Mouse (Mus musculus): ENCODE data around the gene Il1r2. TPM values are rescaled to one million over a fixed set of nuclear protein-coding genes. Genes with fewer than 3 reads are reported as not detected.

Il1r2 gene
- polyA plus RNA-seq, 1 experiment from 2014 or later = 5.1 TPM

GRCm38 (mm10) chr1:40037831-40038230, 36.0 kb upstream of the Il1r2 start:
- no peak overlapping the region for H3K9ac ChIP-seq
- no peaks in the 10 kb centered on the region for H3K9me3 ChIP-seq
- H3K36me3 ChIP-seq = no peaks in the 10 kb centered on the region
- no peaks in the 10 kb centered on the region for H3K4me1 ChIP-seq
- no peak overlapping the region for H3K4me3 ChIP-seq (replicated peaks)
- H3K27me3 ChIP-seq (replicated peaks) = no peaks in the 10 kb centered on the region
- no peak for ATAC-seq (ENCODE audit: insufficient read depth, low FRiP score, low read depth)
- 80% methylated on average over 6 of the region's 6 CpGs for WGBS
- no peak overlapping the region for H3K4me2 ChIP-seq
- H3K27ac ChIP-seq = no peak overlapping the region

GRCm38 (mm10) chr1:40045686-40046085, 28.2 kb upstream of the Il1r2 start:
- no peak overlapping the region for H3K9ac ChIP-seq
- no peak overlapping the region for H3K4me2 ChIP-seq
- no peaks in the 10 kb centered on the region for H3K27me3 ChIP-seq (replicated peaks)
- no peaks in the 10 kb centered on the region for H3K36me3 ChIP-seq
- ATAC-seq (ENCODE audit: insufficient read depth, low FRiP score, low read depth) = no peak
- no peaks in the 10 kb centered on the region for H3K4me1 ChIP-seq
- H3K9me3 ChIP-seq = no peaks in the 10 kb centered on the region
- H3K27ac ChIP-seq = no peak overlapping the region
- H3K4me3 ChIP-seq (replicated peaks) = no peak overlapping the region
- 61% methylated on average over 6 of the region's 6 CpGs for WGBS

GRCm38 (mm10) chr1:40046600-40046999, 27.3 kb upstream of the Il1r2 start:
- Histone ChIP-seq H3K9ac (no peak overlapping the region), H3K4me1 (no peaks in the 10 kb centered on the region), H3K9me3 (no peaks in the 10 kb centered on the region), H3K4me3 (replicated peaks) (no peak overlapping the region), H3K36me3 (no peaks in the 10 kb centered on the region), H3K27ac (no peak overlapping the region), H3K27me3 (replicated peaks) (no peaks in the 10 kb centered on the region), H3K4me2 (no peak overlapping the region)
- ATAC-seq (ENCODE audit: insufficient read depth, low FRiP score, low read depth) = no peak
- WGBS = 66% methylated on average over 5 of the region's 5 CpGs

- H3K4me3 ChIP-seq (replicated peaks) = no peak overlapping the region
- ATAC-seq (ENCODE audit: insufficient read depth, low FRiP score, low read depth) = no peak
- no peak overlapping the region for H3K27ac ChIP-seq
- H3K27me3 ChIP-seq (replicated peaks) = no peaks in the 10 kb centered on the region
- no peak overlapping the region for H3K9ac ChIP-seq
- no peaks in the 10 kb centered on the region for H3K4me1 ChIP-seq
- no peaks in the 10 kb centered on the region for H3K9me3 ChIP-seq
- H3K36me3 ChIP-seq = no peaks in the 10 kb centered on the region
- no peak overlapping the region for H3K4me2 ChIP-seq
- 89% methylated on average over 6 of the region's 6 CpGs for WGBS
These were observed 22.7 kb upstream of the Il1r2 start for GRCm38 (mm10) chr1:40051157-40051556.

GRCm38 (mm10) chr1:40052156-40052555, 21.7 kb upstream of the Il1r2 start:
- no peaks in the 10 kb centered on the region for H3K9me3 ChIP-seq
- H3K4me2 ChIP-seq = no peak overlapping the region
- no peaks in the 10 kb centered on the region for H3K36me3 ChIP-seq
- ATAC-seq (ENCODE audit: insufficient read depth, low FRiP score, low read depth) = no peak
- no peak overlapping the region for H3K27ac ChIP-seq
- 62% methylated on average over 8 of the region's 8 CpGs for WGBS
- H3K9ac ChIP-seq = no peak overlapping the region
- H3K27me3 ChIP-seq (replicated peaks) = no peaks in the 10 kb centered on the region
- H3K4me3 ChIP-seq (replicated peaks) = no peak overlapping the region
- no peaks in the 10 kb centered on the region for H3K4me1 ChIP-seq

- no peaks in the 10 kb centered on the region for H3K27me3 ChIP-seq (replicated peaks)
- 69% methylated on average over 5 of the region's 5 CpGs for WGBS
- no peaks in the 10 kb centered on the region for H3K4me1 ChIP-seq
- H3K9me3 ChIP-seq = no peaks in the 10 kb centered on the region
- H3K27ac ChIP-seq = no peak overlapping the region
- H3K4me2 ChIP-seq = no peak overlapping the region
- ATAC-seq (ENCODE audit: insufficient read depth, low FRiP score, low read depth) = no peak
- H3K9ac ChIP-seq = no peak overlapping the region
- no peaks in the 10 kb centered on the region for H3K36me3 ChIP-seq
- no peak overlapping the region for H3K4me3 ChIP-seq (replicated peaks)
These were observed 20.8 kb upstream of the Il1r2 start for GRCm38 (mm10) chr1:40053071-40053470.

- Histone ChIP-seq H3K9me3 (no peaks in the 10 kb centered on the region), H3K27ac (no peak overlapping the region), H3K4me1 (peaks cover 6% of the 10 kb centered on the region; the same call in 1 of the 2 replicates), H3K4me3 (replicated peaks) (no peak overlapping the region), H3K4me2 (no peak overlapping the region), H3K27me3 (replicated peaks) (no peaks in the 10 kb centered on the region), H3K36me3 (no peaks in the 10 kb centered on the region), H3K9ac (no peak overlapping the region)
- ATAC-seq (ENCODE audit: insufficient read depth, low FRiP score, low read depth) = no peak
- WGBS = 70% methylated on average over 7 of the region's 7 CpGs
These were observed 18.8 kb upstream of the Il1r2 start for GRCm38 (mm10) chr1:40055051-40055450.

- no peak overlapping the region for H3K4me3 ChIP-seq (replicated peaks)
- H3K9ac ChIP-seq = no peak overlapping the region
- 90% methylated on average over 5 of the region's 5 CpGs for WGBS
- no peaks in the 10 kb centered on the region for H3K27me3 ChIP-seq (replicated peaks)
- H3K4me2 ChIP-seq = no peak overlapping the region
- no peak overlapping the region for H3K27ac ChIP-seq
- ATAC-seq (ENCODE audit: insufficient read depth, low FRiP score, low read depth) = no peak
- H3K4me1 ChIP-seq = peaks cover 6% of the 10 kb centered on the region; the same call in 1 of the 2 replicates
- H3K36me3 ChIP-seq = no peaks in the 10 kb centered on the region
- H3K9me3 ChIP-seq = no peaks in the 10 kb centered on the region
These were observed 17.9 kb upstream of the Il1r2 start for GRCm38 (mm10) chr1:40055963-40056362.

- Histone ChIP-seq H3K4me1 (peaks cover 6% of the 10 kb centered on the region; the same call in 1 of the 2 replicates), H3K4me3 (replicated peaks) (no peak overlapping the region)
- 59% methylated on average over 5 of the region's 5 CpGs for WGBS
These were observed 16.5 kb upstream of the Il1r2 start for GRCm38 (mm10) chr1:40057351-40057750.

GRCm38 (mm10) chr1:40058013-40058412, 15.9 kb upstream of the Il1r2 start:
- Histone ChIP-seq H3K4me2 (no peak overlapping the region), H3K36me3 (no peaks in the 10 kb centered on the region), H3K27ac (no peak overlapping the region), H3K9me3 (no peaks in the 10 kb centered on the region), H3K4me3 (replicated peaks) (no peak overlapping the region), H3K27me3 (replicated peaks) (no peaks in the 10 kb centered on the region), H3K4me1 (peaks cover 6% of the 10 kb centered on the region; the same call in 1 of the 2 replicates), H3K9ac (no peak overlapping the region)
- ATAC-seq (ENCODE audit: insufficient read depth, low FRiP score, low read depth) = no peak
- 56% methylated on average over 11 of the region's 11 CpGs for WGBS

More at GRCm38 (mm10) chr1:40057351-40057750, 16.5 kb upstream of the Il1r2 start:
- Histone ChIP-seq H3K9ac (no peak overlapping the region), H3K4me2 (no peak overlapping the region), H3K27ac (no peak overlapping the region), H3K36me3 (no peaks in the 10 kb centered on the region), H3K9me3 (no peaks in the 10 kb centered on the region), H3K27me3 (replicated peaks) (no peaks in the 10 kb centered on the region)
- ATAC-seq (ENCODE audit: insufficient read depth, low FRiP score, low read depth) = no peak

GRCm38 (mm10) chr1:40059122-40059774, 14.6 kb upstream of the Il1r2 start:
- Histone ChIP-seq H3K27ac (no peak overlapping the region), H3K9me3 (no peaks in the 10 kb centered on the region), H3K9ac (no peak overlapping the region), H3K4me1 (peaks cover 6% of the 10 kb centered on the region; the same call in 1 of the 2 replicates), H3K4me3 (replicated peaks) (no peak overlapping the region), H3K4me2 (no peak overlapping the region), H3K36me3 (no peaks in the 10 kb centered on the region), H3K27me3 (replicated peaks) (no peaks in the 10 kb centered on the region)
- ATAC-seq (ENCODE audit: insufficient read depth, low FRiP score, low read depth) = no peak
- 60% methylated on average over 4 of the region's 4 CpGs for WGBS

- H3K4me3 ChIP-seq (replicated peaks) = no peak overlapping the region
- no peaks in the 10 kb centered on the region for H3K9me3 ChIP-seq
- no peak for ATAC-seq (ENCODE audit: insufficient read depth, low FRiP score, low read depth)
- H3K27me3 ChIP-seq (replicated peaks) = no peaks in the 10 kb centered on the region
- peaks cover 6% of the 10 kb centered on the region; the same call in 1 of the 2 replicates for H3K4me1 ChIP-seq
- 54% methylated on average over 9 of the region's 9 CpGs for WGBS
- no peak overlapping the region for H3K4me2 ChIP-seq
- no peak overlapping the region for H3K27ac ChIP-seq
- H3K9ac ChIP-seq = no peak overlapping the region
- H3K36me3 ChIP-seq = no peaks in the 10 kb centered on the region
These were observed 12.5 kb upstream of the Il1r2 start for GRCm38 (mm10) chr1:40061359-40061758.

- no peaks in the 10 kb centered on the region for H3K36me3 ChIP-seq
- ATAC-seq (ENCODE audit: insufficient read depth, low FRiP score, low read depth) = no peak; the same call in 1 of the 2 replicates
- no peak overlapping the region for H3K9ac ChIP-seq
- H3K4me1 ChIP-seq = peaks cover 6% of the 10 kb centered on the region; the same call in 1 of the 2 replicates
- no peak overlapping the region for H3K4me2 ChIP-seq
- H3K9me3 ChIP-seq = no peaks in the 10 kb centered on the region
- 56% methylated on average over 4 of the region's 4 CpGs for WGBS
- no peak overlapping the region for H3K27ac ChIP-seq
- H3K27me3 ChIP-seq (replicated peaks) = no peaks in the 10 kb centered on the region
- H3K4me3 ChIP-seq (replicated peaks) = no peak overlapping the region
These were observed 10.5 kb upstream of the Il1r2 start for GRCm38 (mm10) chr1:40063409-40063808.
